Mouse (Mus musculus): ENCODE measurements around the gene Btg4.

DNA sequence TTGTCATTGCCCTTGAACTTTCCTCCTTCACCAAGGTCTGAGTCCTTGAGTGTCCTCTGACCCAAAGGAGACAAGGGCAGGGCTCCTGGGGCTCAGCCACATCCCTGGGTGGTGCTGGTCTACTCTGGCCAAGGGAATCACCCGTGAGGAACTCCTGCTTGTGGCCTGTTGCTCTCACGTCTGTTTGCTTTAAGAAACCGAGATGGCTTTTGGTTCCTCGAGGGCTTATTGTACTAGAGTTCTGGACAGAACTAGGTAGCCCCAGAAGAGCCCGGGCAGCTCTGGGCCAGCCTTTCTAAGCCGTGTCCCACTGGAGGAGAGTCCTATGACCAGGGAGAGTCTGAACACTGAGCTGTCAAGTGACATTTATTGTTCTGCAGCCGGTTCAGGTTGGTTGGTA is 108.4 kb downstream of the Btg4 start:
- no peak for TF ChIP-seq CTCF (IDR thresholded peaks at IDR 0.05; ENCODE audit: control insufficient read depth, insufficient read depth, insufficient replicate concordance, low read depth, low read length)
- TF ChIP-seq POLR2A (IDR thresholded peaks at IDR 0.05; ENCODE audit: control insufficient read depth, low read depth, low read length): no peak

Measured in testis, adult 2 months (tissue).